Mouse (Mus musculus) liver, embryonic 16.5 days (tissue): ENCODE measurements around the gene Ncbp2. TPM values are rescaled to one million over a fixed set of nuclear protein-coding genes. Genes with fewer than 3 reads are reported as not detected.

Experiments used
- ATAC-seq: fragments of 200-750 bp; cut with Nextera tagmentation; 2 replicates; pipeline ENCODE4 v1.8.0; 2017; ENCODE audit warnings: low read depth, mild to moderate bottlenecking, moderate number of reproducible peaks, moderate library complexity
- H3K27ac ChIP-seq: fragments of 300-500 bp; sonication (generic); 2 replicates; pipeline ENCODE4 v1.5.1; 2014; ENCODE audit warnings: mild to moderate bottlenecking, low read length
- H3K27me3 ChIP-seq: fragments of 300-500 bp; sonication (generic); 2 replicates; pipeline ENCODE4 v1.6.1; 2014; ENCODE audit warnings: low read depth, low read length, mixed read lengths; ENCODE audit not compliant: control insufficient read depth, insufficient read depth
- H3K36me3 ChIP-seq: fragments of 300-500 bp; sonication (generic); 2 replicates; pipeline ENCODE4 v1.6.1; 2014; ENCODE audit warnings: mild to moderate bottlenecking; ENCODE audit not compliant: control insufficient read depth, insufficient read depth
- H3K4me1 ChIP-seq: fragments of 300-500 bp; sonication (generic); 2 replicates; pipeline ENCODE4 v1.6.1; 2014; ENCODE audit warnings: low read depth, low read length, mixed read lengths; ENCODE audit not compliant: control insufficient read depth
- H3K4me2 ChIP-seq: fragments of 300-500 bp; sonication (generic); 2 replicates; pipeline ENCODE4 v1.6.1; 2014; ENCODE audit warnings: low read depth, low read length, mixed read lengths
- H3K4me3 ChIP-seq: fragments of 300-500 bp; sonication (generic); 2 replicates; pipeline ENCODE4 v1.5.1; 2014; ENCODE audit warnings: low read depth, mild to moderate bottlenecking, low read length
- H3K9ac ChIP-seq: fragments of 300-500 bp; sonication (generic); 2 replicates; pipeline ENCODE4 v1.6.1; 2014; ENCODE audit warnings: low read depth, low read length
- H3K9me3 ChIP-seq: fragments of 300-500 bp; sonication (generic); replicated peaks from 2 replicates; pipeline ENCODE4 v1.6.1; 2016; ENCODE audit warnings: low read length; ENCODE audit not compliant: control insufficient read depth
- WGBS: fragments of 180-500 bp; shearing (Covaris S2); extraction: QIAGEN DNeasy Blood & Tissue Kit; methylation state at CpG from one replicate; pipeline ENCODE4 v1.1.7; 2014; ENCODE audit not compliant: insufficient replicate concordance; 5-methylcytosine and 5-hydroxymethylcytosine counted together
- microRNA-seq: library from miRNA; unstranded; fragments of <30 nt; microRNA quantifications from one replicate; pipeline ENCODE4, GENCODE M21; 2016
- polyA plus RNA-seq: library from polyadenylated mRNA; unstranded; fragments of >200 nt; fragmentation: Nextera tagmentation; extraction: Ambion mirVana; gene quantifications from 2 replicates; pipeline ENCODE4 v1.2.1, GENCODE M21; 2015

Ncbp2 gene
- polyA plus RNA-seq, 1 experiment from 2014 or later: 25.8 TPM

- Histone ChIP-seq H3K36me3 (no peaks in the 10 kb centered on the region), H3K27ac (no peak overlapping the region), H3K4me1 (peaks cover 2% of the 10 kb centered on the region; the same call in 1 of the 2 replicates), H3K9me3 (no peaks in the 10 kb centered on the region), H3K27me3 (no peaks in the 10 kb centered on the region), H3K9ac (no peak overlapping the region), H3K4me2 (no peak overlapping the region), H3K4me3 (no peak overlapping the region)
- 47% methylated on average over 4 of the region's 4 CpGs for WGBS
- no peak for ATAC-seq
Measured at GRCm38 (mm10) chr16:32010330-32010729, 62.0 kb downstream of the Ncbp2 start.

Small RNA genes lying within 50 kb of the gene (microRNA-seq; reads per million reads assigned to microRNA genes)
- not detected for gene Gm26269

Other genes starting within 250 kb of the Ncbp2 start
- gene Meltf, start 69.7 kb upstream of the Ncbp2 start, polyA plus RNA-seq: 0.55 TPM in 1 of 2 replicates, not detected in the other
- 0.37 and 0.48 TPM in 2 replicates for gene Pigz, start 14.7 kb upstream of the Ncbp2 start, polyA plus RNA-seq
- gene 0610012G03Rik, start within 50 bp of the Ncbp2 start, polyA plus RNA-seq: 36.7 and 37.4 TPM in 2 replicates
- gene Senp5, start 54.8 kb downstream of the Ncbp2 start, polyA plus RNA-seq: 4.9 and 5.4 TPM in 2 replicates
- gene Pak2, start 130.8 kb downstream of the Ncbp2 start, polyA plus RNA-seq: 9.7 and 10.6 TPM in 2 replicates
- 33.7 and 36.0 TPM in 2 replicates for gene Pigx, start 151.2 kb downstream of the Ncbp2 start, polyA plus RNA-seq
- 5.6 and 5.8 TPM in 2 replicates for gene Cep19, start 151.3 kb downstream of the Ncbp2 start, polyA plus RNA-seq
- 22.8 and 23.3 TPM in 2 replicates for gene Nrros, start 217.1 kb downstream of the Ncbp2 start, polyA plus RNA-seq
- 0.90 and 1.1 TPM in 2 replicates for gene Bex6, start 231.3 kb downstream of the Ncbp2 start, polyA plus RNA-seq